Mouse (Mus musculus): ENCODE measurements around the gene Lrrk2.

Gene Lrrk2

GRCm38 (mm10) chr15:91672645-91673568 lies at the start of gene Lrrk2:
Lrrk2 (plus strand) TSS chr15:91673175.
- no peak for TF ChIP-seq GATA4 (IDR thresholded peaks at IDR 0.05; ENCODE audit: insufficient replicate concordance, low read length)

- no peak for TF ChIP-seq GATA4 (IDR thresholded peaks at IDR 0.05; ENCODE audit: insufficient replicate concordance, low read length)
These were observed 48.5 kb upstream of the Lrrk2 start for GRCm38 (mm10) chr15:91624475-91624874.

DNA sequence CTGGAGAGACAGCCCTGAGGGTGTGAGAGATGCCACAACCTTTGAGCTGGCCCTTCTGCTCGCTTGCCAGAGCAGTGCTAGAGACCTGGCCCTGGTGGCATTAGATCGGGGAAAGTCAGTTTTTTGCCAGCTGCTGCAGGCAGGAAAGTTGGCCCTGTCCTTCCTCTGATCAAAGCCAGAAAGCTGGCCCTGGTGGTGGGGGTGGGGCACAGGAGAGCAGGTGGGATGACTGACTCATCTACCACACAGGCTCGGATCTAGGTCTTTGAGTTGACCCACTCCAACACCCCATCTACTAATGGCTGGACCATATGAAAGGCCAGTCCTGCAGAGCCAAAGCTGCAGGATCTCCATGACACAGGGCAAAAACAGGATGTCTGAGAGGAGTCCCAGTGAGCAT lies 43.8 kb upstream of the Lrrk2 start:
- no peak for TF ChIP-seq GATA4 (IDR thresholded peaks at IDR 0.05; ENCODE audit: insufficient replicate concordance, low read length)

DNA sequence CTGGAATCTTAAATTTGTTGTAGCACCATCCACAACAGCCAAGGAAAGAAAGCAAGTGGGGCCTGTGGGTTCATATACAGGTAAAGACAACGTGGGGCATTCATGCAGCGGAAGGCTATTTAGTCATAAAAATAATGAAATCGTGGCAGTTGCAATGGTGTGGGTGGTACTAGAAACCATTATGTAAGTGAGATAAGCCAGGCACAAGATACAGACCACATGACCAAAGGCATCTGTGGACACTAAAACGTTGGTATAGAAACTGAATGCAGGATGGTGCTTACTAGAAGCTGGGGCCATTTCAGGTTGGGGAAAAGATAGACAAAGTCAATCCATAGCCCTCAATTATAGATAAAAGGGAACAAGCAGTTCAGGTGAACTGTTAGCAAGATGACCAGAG lies 40.5 kb upstream of the Lrrk2 start:
- no peak for TF ChIP-seq GATA4 (IDR thresholded peaks at IDR 0.05; ENCODE audit: insufficient replicate concordance, low read length)

- no peak for TF ChIP-seq GATA4 (IDR thresholded peaks at IDR 0.05; ENCODE audit: insufficient replicate concordance, low read length)
These were observed 39.9 kb upstream of the Lrrk2 start for GRCm38 (mm10) chr15:91633051-91633450.

DNA sequence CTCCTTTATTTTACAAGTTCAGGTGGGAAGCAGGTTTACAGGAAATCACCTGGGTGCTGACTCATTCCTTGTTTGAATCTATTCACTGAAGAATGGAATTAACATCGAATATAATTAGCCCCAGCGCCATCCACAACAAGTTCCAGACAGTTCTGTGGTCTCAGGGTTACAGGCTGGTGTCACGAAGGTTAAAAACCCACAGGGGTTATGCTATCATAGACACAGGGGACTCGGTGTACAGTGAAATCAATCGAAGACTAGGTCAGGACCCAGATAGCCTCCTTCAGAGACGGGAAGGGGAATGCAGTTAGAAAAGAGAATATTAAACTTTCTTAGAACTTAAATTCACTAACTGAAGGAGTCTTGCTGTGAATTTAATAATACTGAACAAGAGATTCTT lies 39.2 kb upstream of the Lrrk2 start:
- TF ChIP-seq GATA4 (IDR thresholded peaks at IDR 0.05; ENCODE audit: insufficient replicate concordance, low read length) = no peak

GRCm38 (mm10) chr15:91634236-91634635 lies 38.7 kb upstream of the Lrrk2 start:
- no peak for TF ChIP-seq GATA4 (IDR thresholded peaks at IDR 0.05; ENCODE audit: insufficient replicate concordance, low read length)

- TF ChIP-seq GATA4 (IDR thresholded peaks at IDR 0.05; ENCODE audit: insufficient replicate concordance, low read length) = no peak
These were observed 31.3 kb upstream of the Lrrk2 start for GRCm38 (mm10) chr15:91641631-91642030.

DNA sequence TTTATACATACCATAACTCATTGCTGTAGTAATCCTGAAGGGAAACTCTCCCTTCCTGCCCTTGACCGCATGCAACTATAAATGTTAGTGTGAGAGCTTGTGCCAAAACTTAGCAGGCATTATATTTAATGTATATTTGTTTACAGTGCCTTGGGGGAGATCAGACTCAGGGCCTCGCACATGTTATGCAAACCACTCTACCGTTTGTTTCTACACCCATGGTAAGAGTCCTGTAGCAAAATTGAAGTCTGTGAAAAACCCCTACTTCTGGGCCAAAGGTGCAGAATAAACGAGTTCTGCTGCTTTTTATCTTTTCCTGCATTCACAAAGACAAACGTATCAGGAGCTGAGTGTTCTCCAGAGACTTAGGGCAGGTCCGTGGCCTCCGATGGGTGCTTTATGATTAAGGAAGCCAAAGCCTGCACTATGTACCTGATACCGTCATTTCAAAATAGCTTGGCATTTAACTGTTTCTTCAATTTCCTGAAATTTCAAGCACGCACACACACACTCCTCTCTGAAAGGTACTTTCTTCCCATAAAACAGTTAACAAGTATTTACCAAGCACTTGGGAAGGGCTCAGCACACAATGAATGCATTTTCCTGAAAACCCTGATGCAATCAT lies 30.2 kb upstream of the Lrrk2 start:
- no peak for TF ChIP-seq GATA4 (IDR thresholded peaks at IDR 0.05; ENCODE audit: insufficient replicate concordance, low read length)

GRCm38 (mm10) chr15:91643632-91644348 lies 29.2 kb upstream of the Lrrk2 start:
- no peak for TF ChIP-seq GATA4 (IDR thresholded peaks at IDR 0.05; ENCODE audit: insufficient replicate concordance, low read length)

DNA sequence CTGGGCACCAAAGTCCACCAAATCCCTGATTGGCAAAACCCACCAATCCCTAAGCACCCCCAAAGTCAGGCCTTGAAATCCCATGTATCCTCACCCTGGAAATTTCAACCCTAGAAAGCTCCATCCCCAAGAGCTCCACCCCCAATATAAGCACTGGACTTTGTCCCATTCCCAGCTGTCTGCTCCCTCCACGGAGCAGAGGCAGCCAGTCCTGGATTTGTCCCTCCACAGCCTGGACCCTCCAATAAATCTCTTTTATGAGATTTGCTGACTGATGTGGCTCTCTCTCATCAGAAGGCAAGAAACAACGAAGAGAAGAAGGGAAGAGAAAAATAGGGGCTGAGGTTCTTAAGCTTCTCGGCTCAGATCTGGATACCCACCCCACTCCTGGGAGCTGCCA lies 22.7 kb upstream of the Lrrk2 start:
- TF ChIP-seq GATA4 (IDR thresholded peaks at IDR 0.05; ENCODE audit: insufficient replicate concordance, low read length) = no peak

DNA sequence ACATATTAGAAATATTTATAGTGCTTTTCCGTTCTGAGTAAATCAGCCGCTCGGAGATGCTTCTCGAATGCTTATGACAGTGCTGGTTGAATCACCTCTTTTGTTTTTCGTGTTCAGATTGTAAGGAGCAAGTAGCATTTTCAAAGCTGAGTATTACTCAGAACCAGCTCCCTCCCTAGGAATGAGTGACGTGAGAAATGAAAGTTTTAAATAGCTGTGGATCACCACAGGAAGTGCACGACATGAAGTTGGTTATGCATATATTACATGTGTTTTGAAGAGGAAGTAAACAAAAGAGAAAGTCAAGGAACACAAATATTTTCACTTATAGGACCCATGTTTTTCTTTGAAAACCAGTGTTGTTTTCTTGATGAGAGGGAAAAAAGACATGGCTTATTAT lies 21.5 kb upstream of the Lrrk2 start:
- no peak for TF ChIP-seq GATA4 (IDR thresholded peaks at IDR 0.05; ENCODE audit: insufficient replicate concordance, low read length)

DNA sequence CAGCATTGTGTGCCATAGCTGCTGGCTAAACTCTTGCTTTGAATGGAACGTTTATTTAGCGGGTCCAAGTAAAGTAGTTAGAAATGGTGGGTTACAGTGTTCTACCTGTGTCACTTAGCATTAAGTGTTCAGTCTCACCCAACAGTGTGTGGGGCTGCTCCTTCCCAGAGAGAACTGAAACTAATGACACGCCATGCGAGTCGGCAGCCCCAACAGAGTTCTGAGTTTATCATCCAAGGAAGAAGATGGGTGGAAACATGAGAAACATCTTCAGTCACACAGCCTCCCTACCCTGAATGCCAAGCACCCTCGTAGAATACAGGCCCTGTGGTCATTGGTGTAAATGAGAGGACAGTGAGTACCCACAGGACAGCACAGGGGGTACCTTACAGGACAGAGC lies 14.7 kb upstream of the Lrrk2 start:
- no peak for TF ChIP-seq GATA4 (IDR thresholded peaks at IDR 0.05; ENCODE audit: insufficient replicate concordance, low read length)

GRCm38 (mm10) chr15:91660277-91661078 lies 12.5 kb upstream of the Lrrk2 start:
- no peak for TF ChIP-seq GATA4 (IDR thresholded peaks at IDR 0.05; ENCODE audit: insufficient replicate concordance, low read length)

- no peak for TF ChIP-seq GATA4 (IDR thresholded peaks at IDR 0.05; ENCODE audit: insufficient replicate concordance, low read length)
These were observed 12.0 kb upstream of the Lrrk2 start for GRCm38 (mm10) chr15:91661079-91661369.

Data from liver, adult (tissue).